Mouse (Mus musculus): ENCODE results near the gene Gm20388. TPM values are rescaled to one million over a fixed set of nuclear protein-coding genes. Genes with fewer than 3 reads are reported as not detected.

The Gm20388 gene
- total RNA-seq, 1 experiment, result 27.0 TPM

GRCm38 (mm10) chr8:121943057-121943540 is 2032.5 kb downstream of the Gm20388 start:
- H3K4me3 ChIP-seq (ENCODE audit: insufficient read depth in 1 of 2, low read depth in 1 of 2, low read length in 2 of 2, poor library complexity in 1 of 2, severe bottlenecking in 1 of 2), result no peak overlapping the region
- TF ChIP-seq MAFK (IDR thresholded peaks at IDR 0.05; ENCODE audit: insufficient read depth, low read depth, low read length) (no peak), HCFC1 (IDR thresholded peaks at IDR 0.05; ENCODE audit: borderline replicate concordance, insufficient read depth, low read length) (no peak)
- H3K4me1 ChIP-seq (ENCODE audit: control insufficient read depth in 2 of 2, insufficient read depth in 2 of 2, low read length in 2 of 2, poor library complexity in 1 of 2), result peaks cover 0 to 10% of the 10 kb centered on the region in 2 experiments; a peak in 1 of 4 replicates
- no peak overlapping the region for H3K27ac ChIP-seq (ENCODE audit: insufficient read depth, low read depth, low read length, poor library complexity, severe bottlenecking)
- H3K36me3 ChIP-seq (ENCODE audit: control insufficient read depth, insufficient read depth, low read length, poor library complexity, severe bottlenecking), result no peaks in the 10 kb centered on the region
- no peak for DNase-seq (ENCODE audit: low read depth, low spot score)
- in situ Hi-C loops (cut with MboI; ENCODE audit: low sequenced_read_pairs in 2 of 2, unreplicated experiment in 2 of 2), result no loop called here
- no peak overlapping the region for H3K9ac ChIP-seq (ENCODE audit: insufficient read depth, low read depth, low read length, poor library complexity, severe bottlenecking)
- no peaks in the 10 kb centered on the region for H3K9me3 ChIP-seq (ENCODE audit: control insufficient read depth, insufficient read depth, low read depth, low read length)

GRCm38 (mm10) chr8:121943716-121944115 is 2033.1 kb downstream of the Gm20388 start:
- Histone ChIP-seq H3K4me3 (ENCODE audit: insufficient read depth in 1 of 2, low read depth in 1 of 2, low read length in 2 of 2, poor library complexity in 1 of 2, severe bottlenecking in 1 of 2) (no peak overlapping the region), H3K36me3 (ENCODE audit: control insufficient read depth, insufficient read depth, low read length, poor library complexity, severe bottlenecking) (no peaks in the 10 kb centered on the region), H3K27ac (ENCODE audit: insufficient read depth, low read depth, low read length, poor library complexity, severe bottlenecking) (no peak overlapping the region), H3K9ac (ENCODE audit: insufficient read depth, low read depth, low read length, poor library complexity, severe bottlenecking) (no peak overlapping the region), H3K4me1 (ENCODE audit: control insufficient read depth in 2 of 2, insufficient read depth in 2 of 2, low read length in 2 of 2, poor library complexity in 1 of 2) (peaks cover 0 to 16% of the 10 kb centered on the region in 2 experiments; a peak in 1 of 4 replicates), H3K9me3 (ENCODE audit: control insufficient read depth, insufficient read depth, low read depth, low read length) (no peaks in the 10 kb centered on the region)
- TF ChIP-seq ZNF384 (IDR thresholded peaks at IDR 0.05; ENCODE audit: low read depth, low read length) (no peak), MAFK (IDR thresholded peaks at IDR 0.05; ENCODE audit: insufficient read depth, low read depth, low read length) (no peak), ZC3H11A (IDR thresholded peaks at IDR 0.05; ENCODE audit: borderline replicate concordance, low read depth, low read length) (no peak), HCFC1 (IDR thresholded peaks at IDR 0.05; ENCODE audit: borderline replicate concordance, insufficient read depth, low read length) (no peak), CHD2 (IDR thresholded peaks at IDR 0.05; ENCODE audit: low read depth, low read length) (no peak)
- DNase-seq (ENCODE audit: low read depth, low spot score), result no peak
- in situ Hi-C loops (cut with MboI; ENCODE audit: low sequenced_read_pairs in 2 of 2, unreplicated experiment in 2 of 2), result no loop called here

GRCm38 (mm10) chr8:121944831-121945230 is 2034.2 kb downstream of the Gm20388 start, which contains the start of gene Car5a:
TSS of gene Car5a (minus strand) at chr8:121944904.
- Histone ChIP-seq H3K27ac (ENCODE audit: insufficient read depth, low read depth, low read length, poor library complexity, severe bottlenecking) (no peak within 1 kb of the TSS), H3K36me3 (ENCODE audit: control insufficient read depth, insufficient read depth, low read length, poor library complexity, severe bottlenecking) (no peaks in the 10 kb centered on the region), H3K4me1 (ENCODE audit: control insufficient read depth in 2 of 2, insufficient read depth in 2 of 2, low read length in 2 of 2, poor library complexity in 1 of 2) (peaks cover 0 to 16% of the 10 kb centered on the region in 2 experiments; a peak in 1 of 4 replicates), H3K4me3 (ENCODE audit: insufficient read depth in 1 of 2, low read depth in 1 of 2, low read length in 2 of 2, poor library complexity in 1 of 2, severe bottlenecking in 1 of 2) (no peak within 1 kb of the TSS), H3K9ac (ENCODE audit: insufficient read depth, low read depth, low read length, poor library complexity, severe bottlenecking) (no peak within 1 kb of the TSS), H3K9me3 (ENCODE audit: control insufficient read depth, insufficient read depth, low read depth, low read length) (no peaks in the 10 kb centered on the region)
- DNase-seq (ENCODE audit: low read depth, low spot score), result no peak
- in situ Hi-C loops (cut with MboI; ENCODE audit: low sequenced_read_pairs in 2 of 2, unreplicated experiment in 2 of 2), result no loop called here
- TF ChIP-seq ZC3H11A (IDR thresholded peaks at IDR 0.05; ENCODE audit: borderline replicate concordance, low read depth, low read length) (no peak), MAFK (IDR thresholded peaks at IDR 0.05; ENCODE audit: insufficient read depth, low read depth, low read length) (no peak), HCFC1 (IDR thresholded peaks at IDR 0.05; ENCODE audit: borderline replicate concordance, insufficient read depth, low read length) (no peak)

- Histone ChIP-seq H3K9ac (ENCODE audit: insufficient read depth, low read depth, low read length, poor library complexity, severe bottlenecking) (no peak overlapping the region), H3K9me3 (ENCODE audit: control insufficient read depth, insufficient read depth, low read depth, low read length) (no peaks in the 10 kb centered on the region), H3K27ac (ENCODE audit: insufficient read depth, low read depth, low read length, poor library complexity, severe bottlenecking) (no peak overlapping the region), H3K4me3 (ENCODE audit: insufficient read depth in 1 of 2, low read depth in 1 of 2, low read length in 2 of 2, poor library complexity in 1 of 2, severe bottlenecking in 1 of 2) (no peak overlapping the region), H3K4me1 (ENCODE audit: control insufficient read depth in 2 of 2, insufficient read depth in 2 of 2, low read length in 2 of 2, poor library complexity in 1 of 2) (peaks cover 0 to 16% of the 10 kb centered on the region in 2 experiments; a peak in 1 of 4 replicates), H3K36me3 (ENCODE audit: control insufficient read depth, insufficient read depth, low read length, poor library complexity, severe bottlenecking) (no peaks in the 10 kb centered on the region)
- no peak for DNase-seq (ENCODE audit: low read depth, low spot score)
- in situ Hi-C loops (cut with MboI; ENCODE audit: low sequenced_read_pairs in 2 of 2, unreplicated experiment in 2 of 2), result no loop called here
- TF ChIP-seq ZC3H11A (IDR thresholded peaks at IDR 0.05; ENCODE audit: borderline replicate concordance, low read depth, low read length) (no peak), HCFC1 (IDR thresholded peaks at IDR 0.05; ENCODE audit: borderline replicate concordance, insufficient read depth, low read length) (no peak), MAFK (IDR thresholded peaks at IDR 0.05; ENCODE audit: insufficient read depth, low read depth, low read length) (no peak), CHD2 (IDR thresholded peaks at IDR 0.05; ENCODE audit: low read depth, low read length) (no peak), ZNF384 (IDR thresholded peaks at IDR 0.05; ENCODE audit: low read depth, low read length) (no peak)
These were observed 2035.7 kb downstream of the Gm20388 start for GRCm38 (mm10) chr8:121946351-121946750.
